Mouse (Mus musculus): ENCODE measurements at regions not wholly inside any gene's neighbourhood (a gene's known extent, or its start where the extent isn't known, plus 50 kb on each side); places are given as distances from the start of the nearest gene placed in this dataset.
A peak's percentile ranks its signal among the peaks of the same experiment; 100 is the strongest.
"Not testable (repeated sequence)": the region's sequence is repeated elsewhere in the genome, so short reads cannot be mapped to it uniquely, and the experiment has no call there.

DNA sequence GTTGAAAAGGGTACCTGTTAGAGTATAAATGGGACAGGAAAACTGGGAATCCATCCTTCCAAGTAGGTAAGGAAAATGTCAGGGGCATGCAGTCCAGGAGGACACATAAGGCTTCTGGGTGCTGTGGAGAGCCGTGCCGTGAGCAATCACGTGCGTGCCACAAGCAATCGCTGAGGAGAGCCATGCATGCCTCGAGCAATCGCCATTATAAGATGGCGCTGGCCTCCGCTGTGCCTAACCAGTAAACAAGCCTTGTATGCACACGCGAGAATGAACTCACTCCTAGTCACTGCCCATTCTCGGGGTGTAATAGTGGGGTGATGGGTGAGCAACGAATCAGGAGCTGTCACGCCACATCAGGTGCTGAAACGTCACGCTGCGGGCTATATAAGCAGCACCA, 210.0 kb downstream of the Rchy1 start:
- DNase-seq (ENCODE audit: low read depth, low spot score) = not testable (repeated sequence)

GRCm38 (mm10) chr5:91751168-91751567, 211.7 kb downstream of the Rchy1 start:
- DNase-seq (ENCODE audit: low read depth, low spot score) = no peak

- DNase-seq (ENCODE audit: low read depth, low spot score) = no peak
Measured at GRCm38 (mm10) chr5:91746077-91746476, 216.8 kb downstream of the Rchy1 start.

- no peak for DNase-seq (ENCODE audit: low read depth, low spot score)
Measured at GRCm38 (mm10) chr5:91744389-91744788, 218.5 kb downstream of the Rchy1 start.

GRCm38 (mm10) chr5:91740159-91740537, 222.7 kb downstream of the Rchy1 start:
- DNase-seq (ENCODE audit: low read depth, low spot score) = no peak

DNA sequence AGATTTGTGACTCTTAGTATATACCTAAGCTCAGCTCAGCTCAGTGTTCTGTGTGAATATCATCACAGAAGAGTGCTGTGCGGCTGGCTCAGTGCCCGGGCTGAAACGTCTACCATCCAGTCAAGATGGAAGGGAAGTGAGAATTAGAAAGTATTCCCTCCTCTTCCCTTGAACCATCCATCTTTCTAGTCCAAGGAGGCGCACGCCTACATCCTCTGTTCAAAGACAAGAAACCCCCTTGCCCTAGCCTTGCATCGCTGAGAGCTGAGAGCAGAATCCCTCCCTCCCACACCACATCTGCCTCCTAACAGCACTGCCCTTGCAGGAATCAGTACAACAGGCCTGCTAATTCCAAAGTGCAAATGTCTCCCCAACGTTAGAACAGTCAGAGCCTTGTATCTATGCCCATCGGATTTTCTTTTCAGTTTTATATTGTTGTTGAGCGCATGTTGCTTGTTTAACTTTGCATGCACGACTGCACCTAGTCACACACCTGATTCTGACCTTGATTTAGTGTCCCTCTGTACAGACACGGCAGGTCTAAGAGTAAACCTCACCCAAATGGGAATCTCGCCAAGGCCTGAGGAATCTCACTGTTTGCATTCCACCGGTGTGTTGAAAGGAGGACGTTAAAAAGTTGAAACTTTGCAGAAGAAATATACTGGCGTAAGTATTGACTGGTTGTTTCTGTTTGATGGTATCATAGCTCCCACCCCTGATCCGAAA, 222.2 kb downstream of the Parm1 start:
- no peak for DNase-seq (ENCODE audit: low read depth, low spot score)

- no peak for DNase-seq (ENCODE audit: low read depth, low spot score)
Measured at GRCm38 (mm10) chr5:91732002-91732401, 214.6 kb downstream of the Parm1 start.

DNA sequence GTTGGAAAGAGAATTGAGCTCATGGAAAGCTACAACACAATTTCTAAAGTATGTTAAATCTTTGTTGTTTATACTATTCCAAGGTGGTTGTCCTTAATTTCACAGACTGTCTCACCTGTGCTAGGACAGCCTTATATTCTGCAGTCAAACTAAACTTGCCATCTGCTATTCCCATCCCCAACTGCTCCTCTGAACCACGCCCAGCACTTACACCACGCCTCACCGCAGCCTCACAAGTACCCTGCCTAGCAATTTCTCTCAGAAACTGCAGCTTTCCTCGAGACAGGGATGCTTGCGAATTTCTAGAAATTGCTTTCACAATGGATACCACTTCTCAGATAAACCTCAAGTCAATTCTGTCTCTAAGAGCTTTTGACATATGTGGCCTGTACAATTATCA, 213.7 kb downstream of the Parm1 start:
- DNase-seq (ENCODE audit: low read depth, low spot score) = no peak

DNA sequence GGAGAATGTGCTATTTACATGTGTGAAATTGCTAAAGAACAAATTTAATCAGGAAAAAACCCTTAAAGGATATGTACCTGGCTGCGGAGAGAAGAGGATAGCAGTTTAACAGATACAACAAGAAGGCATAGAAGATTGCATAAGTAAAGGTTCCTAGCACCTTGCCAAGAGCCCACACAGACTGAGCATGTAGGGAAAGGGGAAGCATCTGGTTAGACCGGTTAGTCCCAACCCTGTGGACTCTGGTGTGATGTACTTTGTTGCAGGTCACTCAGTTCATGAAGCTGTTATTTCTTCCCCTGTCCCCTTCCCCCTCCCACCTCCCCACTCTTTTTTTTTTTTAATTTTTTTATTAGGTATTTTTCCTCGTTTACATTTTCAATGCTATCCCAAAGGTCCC, 212.5 kb downstream of the Parm1 start:
- DNase-seq (ENCODE audit: low read depth, low spot score) = no peak

GRCm38 (mm10) chr5:91729415-91729814, 212.0 kb downstream of the Parm1 start:
- DNase-seq (ENCODE audit: low read depth, low spot score) = no peak

GRCm38 (mm10) chr5:91727448-91727847, 210.0 kb downstream of the Parm1 start:
- peak; percentile 77 for DNase-seq (ENCODE audit: low read depth, low spot score)

GRCm38 (mm10) chr5:91726118-91726500, 208.7 kb downstream of the Parm1 start:
- DNase-seq (ENCODE audit: low read depth, low spot score) = no peak

GRCm38 (mm10) chr5:91725380-91726117, 208.1 kb downstream of the Parm1 start:
- peak; percentile 81 for DNase-seq (ENCODE audit: low read depth, low spot score)

DNA sequence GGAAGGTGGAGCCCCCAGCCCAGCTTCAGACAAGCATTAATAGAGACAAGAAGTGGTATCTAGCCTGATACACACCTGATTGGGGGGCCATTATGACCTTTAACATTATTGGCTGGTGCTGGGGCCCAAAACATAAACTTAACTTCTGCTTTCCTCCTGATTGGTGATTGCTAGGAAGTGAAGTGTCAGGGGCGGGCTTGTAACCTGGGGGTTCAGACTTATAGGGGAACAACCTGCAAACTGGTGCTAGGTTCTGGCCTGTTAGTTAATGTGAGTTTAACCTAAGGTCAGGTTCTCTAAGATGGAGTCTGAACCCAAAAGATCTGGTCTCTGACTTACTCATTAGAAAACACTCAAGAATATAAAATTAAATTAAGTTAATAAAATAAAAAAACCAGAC, 207.5 kb downstream of the Parm1 start:
- DNase-seq (ENCODE audit: low read depth, low spot score) = peak; percentile 53

DNA sequence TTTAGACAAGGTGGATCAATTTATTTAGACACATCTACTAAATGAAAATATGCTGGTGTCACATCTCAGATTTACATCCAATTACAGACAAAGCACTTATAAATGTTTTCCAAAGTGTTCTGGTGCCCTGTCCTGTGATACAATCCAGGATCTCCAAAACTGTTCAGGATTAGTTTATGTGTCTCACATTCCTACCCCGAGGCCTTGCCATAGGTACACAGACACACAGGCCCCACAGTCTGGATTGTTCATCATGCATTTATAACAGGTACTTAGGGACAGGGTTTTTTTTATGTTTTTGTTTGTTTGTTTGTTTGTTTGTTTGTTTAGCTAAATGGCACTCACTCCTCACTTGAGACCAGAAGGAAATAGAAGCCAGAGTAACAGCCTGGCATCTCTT, 206.0 kb downstream of the Parm1 start:
- DNase-seq (ENCODE audit: low read depth, low spot score) = no peak

DNA sequence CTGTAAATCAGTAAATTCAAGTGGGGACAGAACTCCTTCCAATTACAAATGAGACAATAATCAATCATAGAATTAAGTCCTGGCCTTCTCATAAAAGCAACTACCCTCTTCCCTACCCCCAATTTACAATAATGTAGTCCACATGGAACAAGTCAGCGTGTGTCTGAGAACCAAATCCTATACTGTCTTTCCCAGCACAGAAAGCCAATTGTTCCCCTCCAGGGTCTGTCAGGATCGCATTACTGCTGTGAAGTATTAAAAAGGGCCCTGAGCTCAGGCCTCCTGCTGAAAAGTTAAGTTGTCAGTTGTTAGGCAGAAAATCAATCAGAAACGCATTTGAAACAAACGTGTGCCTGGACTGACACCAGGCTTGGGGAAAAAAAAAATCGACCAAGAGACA, 205.6 kb downstream of the Parm1 start:
- DNase-seq (ENCODE audit: low read depth, low spot score) = no peak

DNA sequence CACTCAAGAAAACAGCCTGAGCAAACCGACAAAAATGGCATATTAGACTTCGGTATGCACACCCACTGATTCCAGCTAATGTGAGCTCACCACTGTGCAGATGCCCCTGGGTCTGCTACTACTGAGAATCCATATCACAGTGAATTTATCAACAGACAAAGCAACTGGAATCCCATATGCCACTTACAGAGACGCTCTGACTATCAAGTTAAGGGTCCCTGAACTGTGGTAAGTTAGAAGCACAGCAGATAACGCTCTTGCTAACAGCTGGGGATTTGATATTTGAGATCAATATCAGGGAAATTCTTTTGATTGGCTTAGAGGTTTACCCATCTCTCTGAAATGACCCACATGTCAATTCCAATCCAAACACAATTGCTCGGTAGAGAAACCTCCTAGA, 205.0 kb downstream of the Parm1 start:
- no peak for DNase-seq (ENCODE audit: low read depth, low spot score)

DNA sequence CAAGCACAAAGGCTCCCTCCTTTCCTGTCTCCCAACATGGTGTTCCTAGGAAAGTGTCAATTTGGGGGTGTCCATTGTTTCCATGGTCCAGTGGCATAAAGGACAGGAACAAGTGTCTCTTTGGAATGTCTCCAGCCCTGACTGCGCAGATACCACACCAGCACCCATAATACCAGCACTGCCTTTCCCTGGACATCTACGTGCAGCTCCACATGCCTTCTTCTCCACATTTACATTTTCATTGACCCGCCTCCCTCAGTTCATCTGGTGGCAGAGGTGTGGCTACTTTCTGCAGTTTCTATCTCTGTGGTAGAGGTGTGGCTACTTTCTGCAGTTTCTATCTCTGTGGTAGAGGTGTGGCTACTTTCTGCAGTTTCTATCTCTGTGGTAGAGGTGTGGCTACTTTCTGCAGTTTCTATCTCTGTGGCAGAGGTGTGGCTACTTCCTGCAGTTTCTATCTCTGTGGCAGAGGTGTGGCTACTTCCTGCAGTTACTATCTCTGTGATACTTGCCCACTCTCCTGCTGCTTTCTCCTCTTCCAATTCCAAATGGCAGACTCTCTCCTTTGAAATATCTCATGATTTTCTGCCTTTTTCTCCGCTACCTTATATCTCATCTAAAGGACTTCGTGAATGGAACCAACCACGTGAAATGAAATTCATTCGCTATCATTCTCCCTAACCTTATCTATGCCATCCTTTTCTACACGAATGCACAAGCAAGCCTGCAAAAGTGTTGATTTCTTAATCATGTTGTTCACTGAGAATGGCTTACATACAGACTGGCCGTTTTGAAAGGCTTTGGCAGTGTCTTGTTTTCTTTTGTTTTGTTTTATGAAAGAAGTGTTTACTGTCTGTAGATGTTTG, 204.0 kb downstream of the Parm1 start:
- DNase-seq (ENCODE audit: low read depth, low spot score) = no peak

GRCm38 (mm10) chr5:91713020-91713419, 195.6 kb downstream of the Parm1 start:
- DNase-seq (ENCODE audit: low read depth, low spot score) = no peak

- DNase-seq (ENCODE audit: low read depth, low spot score) = no peak
Measured at GRCm38 (mm10) chr5:91709494-91710286, 192.3 kb downstream of the Parm1 start.

DNA sequence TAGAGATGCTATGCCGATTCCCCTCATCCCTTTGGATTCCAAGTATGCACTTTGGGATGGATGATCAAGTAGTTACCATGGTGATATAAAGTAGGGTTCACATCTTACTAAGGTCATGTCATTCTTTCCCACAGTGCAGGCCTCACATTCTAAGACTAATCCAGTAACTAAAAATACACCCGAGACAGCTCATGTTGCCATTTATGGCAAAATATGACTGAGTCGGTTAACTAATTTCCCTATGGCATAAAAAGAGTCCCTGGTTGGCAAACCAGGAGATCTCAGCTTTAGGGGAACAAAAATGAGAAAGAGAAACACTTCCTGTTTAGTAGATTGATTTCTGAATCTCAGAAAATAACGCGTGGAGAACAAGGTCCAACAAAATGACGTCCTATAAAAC, 190.7 kb downstream of the Parm1 start:
- no peak for DNase-seq (ENCODE audit: low read depth, low spot score)

DNA sequence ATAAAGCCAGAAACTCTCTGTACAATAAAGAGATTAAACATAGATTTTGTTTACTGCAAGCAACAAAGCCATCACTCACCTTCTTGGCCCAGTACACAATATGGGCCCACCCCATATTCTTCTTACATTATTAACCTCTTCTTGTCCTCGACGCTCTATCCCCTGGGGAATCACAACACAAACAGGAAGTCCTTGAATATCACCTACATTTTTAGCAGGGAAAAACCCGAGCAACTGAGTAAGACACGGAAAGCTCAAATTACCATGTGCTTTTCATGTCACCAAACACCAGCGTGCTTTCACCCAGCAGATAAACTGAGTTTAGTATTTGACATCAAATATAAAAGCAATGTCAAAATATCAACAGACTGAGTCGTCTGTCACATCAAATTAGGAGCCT, 179.7 kb downstream of the Parm1 start:
- DNase-seq (ENCODE audit: low read depth, low spot score) = peak; percentile 85
